Mouse (Mus musculus) megakaryocyte, embryonic 14.5 days (primary cell): Measurements from ENCODE around the gene Doc2a.

Experiments used
- FLI1 ChIP-seq: IDR thresholded peaks from 2 replicates; pipeline ENCODE4 v1.6.1; 2012; ENCODE audit warnings: low read length, inconsistent platforms, mixed read lengths
- GATA1 ChIP-seq: IDR thresholded peaks from 3 replicates; pipeline ENCODE4 v1.6.1; 2012; ENCODE audit warnings: mixed read lengths, low read length, inconsistent platforms, borderline replicate concordance

DNA sequence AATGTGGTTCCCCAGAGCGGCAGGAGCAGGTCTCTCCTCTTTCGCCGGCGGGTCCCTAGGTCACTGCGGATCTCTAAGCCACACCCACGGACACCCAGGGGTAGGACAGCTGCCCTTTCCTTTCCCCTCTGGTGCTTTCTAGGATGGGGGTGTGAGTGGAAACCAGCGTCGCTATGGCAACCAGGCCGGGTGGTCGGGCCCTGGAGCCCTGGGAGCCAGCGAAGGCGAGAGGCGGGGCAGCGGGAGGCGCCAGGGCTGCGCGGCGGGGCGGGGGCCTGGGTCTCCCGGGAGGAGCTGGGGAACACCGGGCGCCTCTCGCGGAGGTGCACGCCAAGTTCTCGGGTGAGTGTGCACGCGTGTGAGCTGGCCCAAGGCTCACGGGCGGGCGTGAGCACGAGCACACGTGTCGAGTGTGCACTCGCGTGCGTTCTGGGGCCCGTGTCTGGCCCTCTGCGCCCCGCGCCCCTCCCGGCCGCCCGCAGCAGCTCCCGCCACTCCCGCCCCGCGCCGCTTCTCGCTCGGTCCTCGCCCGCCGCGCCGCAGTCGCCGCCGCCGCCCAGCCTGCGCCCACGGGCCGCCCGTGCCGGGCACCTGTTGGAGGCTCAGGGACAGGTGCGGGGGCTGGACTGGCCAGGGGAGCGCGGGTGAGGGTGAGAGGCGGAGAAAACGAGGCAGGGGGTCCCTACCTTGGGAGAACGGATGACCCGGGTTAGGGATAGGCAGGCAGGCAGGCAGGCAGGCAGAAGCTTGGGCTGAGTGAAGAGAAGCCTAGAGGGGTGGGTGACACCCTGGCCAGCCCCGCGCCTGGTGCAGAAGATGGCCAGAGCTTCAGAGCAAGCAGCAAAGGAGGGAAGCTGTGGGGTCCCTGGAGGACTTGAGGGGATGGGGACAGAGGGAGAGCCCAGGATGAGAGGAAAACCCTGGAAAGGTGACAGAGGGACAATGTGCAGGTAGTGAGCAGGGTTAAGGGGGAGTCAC is 494 bp downstream of the Doc2a start:
- no peak for TF ChIP-seq GATA1
- TF ChIP-seq FLI1: no peak
